Mouse (Mus musculus): ENCODE results near the gene Tex38. TPM values are rescaled to one million over a fixed set of nuclear protein-coding genes. Genes with fewer than 3 reads are reported as not detected.

Tex38 gene
- polyA plus RNA-seq, 1 experiment, result 0.47 TPM

- WGBS, result 95% methylated on average over 2 of the region's 2 CpGs
- Histone ChIP-seq H3K4me3 (ENCODE audit: insufficient read depth, low read depth, low read length) (no peak overlapping the region), H3K27me3 (replicated peaks; ENCODE audit: control insufficient read depth, insufficient read depth, low read length) (no peaks in the 10 kb centered on the region), H3K27ac (ENCODE audit: insufficient read depth, low read depth, low read length) (no peak overlapping the region), H3K36me3 (ENCODE audit: control insufficient read depth, insufficient read depth, low read length) (peaks cover 3% of the 10 kb centered on the region), H3K4me1 (ENCODE audit: control insufficient read depth, insufficient read depth, low read length) (peaks cover 3% of the 10 kb centered on the region; the same call in 1 of the 2 replicates)
- TF ChIP-seq CTCF (conservative IDR thresholded peaks at IDR 0.05; ENCODE audit: insufficient read depth, insufficient read length, low read depth, low read length) (no peak), POLR2A (IDR thresholded peaks at IDR 0.05; ENCODE audit: low read depth, low read length) (no peak)
- DNase-seq, result no peak
Observed at GRCm38 (mm10) chr4:115777627-115778026, 3.2 kb downstream of the Tex38 start.

- TF ChIP-seq CTCF (conservative IDR thresholded peaks at IDR 0.05; ENCODE audit: insufficient read depth, insufficient read length, low read depth, low read length) (no peak), POLR2A (IDR thresholded peaks at IDR 0.05; ENCODE audit: low read depth, low read length) (no peak)
- H3K4me1 ChIP-seq (ENCODE audit: control insufficient read depth, insufficient read depth, low read length), result peaks cover 2% of the 10 kb centered on the region; the same call in 1 of the 2 replicates
- WGBS, result 88% methylated on average over 6 of the region's 6 CpGs
- DNase-seq, result no peak
- H3K27ac ChIP-seq (ENCODE audit: insufficient read depth, low read depth, low read length), result no peak overlapping the region
- peaks cover 8% of the 10 kb centered on the region for H3K36me3 ChIP-seq (ENCODE audit: control insufficient read depth, insufficient read depth, low read length)
- no peaks in the 10 kb centered on the region for H3K27me3 ChIP-seq (replicated peaks; ENCODE audit: control insufficient read depth, insufficient read depth, low read length)
- H3K4me3 ChIP-seq (ENCODE audit: insufficient read depth, low read depth, low read length), result no peak overlapping the region
Observed at GRCm38 (mm10) chr4:115775056-115775455, 5.8 kb downstream of the Tex38 start.

GRCm38 (mm10) chr4:115767647-115768467 is 13.0 kb downstream of the Tex38 start:
- peak; percentile 35 for DNase-seq
- Histone ChIP-seq H3K27me3 (replicated peaks; ENCODE audit: control insufficient read depth, insufficient read depth, low read length) (no peaks in the 10 kb centered on the region), H3K4me3 (ENCODE audit: insufficient read depth, low read depth, low read length) (no peak overlapping the region), H3K27ac (ENCODE audit: insufficient read depth, low read depth, low read length) (peak overlapping the region; percentile 28; the same call in 1 of the 2 replicates), H3K36me3 (ENCODE audit: control insufficient read depth, insufficient read depth, low read length) (peaks cover 9% of the 10 kb centered on the region; the same call in 1 of the 2 replicates), H3K4me1 (ENCODE audit: control insufficient read depth, insufficient read depth, low read length) (peaks cover 8% of the 10 kb centered on the region)
- no peak for TF ChIP-seq POLR2A (IDR thresholded peaks at IDR 0.05; ENCODE audit: low read depth, low read length)
- no peak for TF ChIP-seq CTCF (conservative IDR thresholded peaks at IDR 0.05; ENCODE audit: insufficient read depth, insufficient read length, low read depth, low read length)
- 34% methylated on average over 11 of the region's 11 CpGs for WGBS

- WGBS, result 74% methylated on average over 11 of the region's 11 CpGs
- H3K4me3 ChIP-seq (ENCODE audit: insufficient read depth, low read depth, low read length), result no peak overlapping the region
- no peaks in the 10 kb centered on the region for H3K27me3 ChIP-seq (replicated peaks; ENCODE audit: control insufficient read depth, insufficient read depth, low read length)
- H3K36me3 ChIP-seq (ENCODE audit: control insufficient read depth, insufficient read depth, low read length), result peaks cover 5% of the 10 kb centered on the region
- no peak for DNase-seq
- TF ChIP-seq POLR2A (IDR thresholded peaks at IDR 0.05; ENCODE audit: low read depth, low read length), result no peak
- no peak for TF ChIP-seq CTCF (conservative IDR thresholded peaks at IDR 0.05; ENCODE audit: insufficient read depth, insufficient read length, low read depth, low read length)
- no peak overlapping the region for H3K27ac ChIP-seq (ENCODE audit: insufficient read depth, low read depth, low read length)
- peaks cover 8% of the 10 kb centered on the region for H3K4me1 ChIP-seq (ENCODE audit: control insufficient read depth, insufficient read depth, low read length)
Observed at GRCm38 (mm10) chr4:115764581-115764980, 16.2 kb downstream of the Tex38 start.

- Histone ChIP-seq H3K27ac (ENCODE audit: insufficient read depth, low read depth, low read length) (no peak overlapping the region), H3K4me1 (ENCODE audit: control insufficient read depth, insufficient read depth, low read length) (no peaks in the 10 kb centered on the region), H3K27me3 (replicated peaks; ENCODE audit: control insufficient read depth, insufficient read depth, low read length) (no peaks in the 10 kb centered on the region), H3K4me3 (ENCODE audit: insufficient read depth, low read depth, low read length) (no peak overlapping the region), H3K36me3 (ENCODE audit: control insufficient read depth, insufficient read depth, low read length) (peaks cover 3% of the 10 kb centered on the region)
- peak; percentile 64 for DNase-seq
- 32% methylated on average over 3 of the region's 3 CpGs for WGBS
- TF ChIP-seq CTCF (conservative IDR thresholded peaks at IDR 0.05; ENCODE audit: insufficient read depth, insufficient read length, low read depth, low read length), result no peak
- TF ChIP-seq POLR2A (IDR thresholded peaks at IDR 0.05; ENCODE audit: low read depth, low read length), result no peak
Observed at GRCm38 (mm10) chr4:115761206-115761605, 19.6 kb downstream of the Tex38 start.

GRCm38 (mm10) chr4:115754851-115755250 is 26.0 kb downstream of the Tex38 start:
- TF ChIP-seq POLR2A (IDR thresholded peaks at IDR 0.05; ENCODE audit: low read depth, low read length), result no peak
- TF ChIP-seq CTCF (conservative IDR thresholded peaks at IDR 0.05; ENCODE audit: insufficient read depth, insufficient read length, low read depth, low read length), result no peak
- H3K36me3 ChIP-seq (ENCODE audit: control insufficient read depth, insufficient read depth, low read length), result peaks cover 8% of the 10 kb centered on the region
- H3K27me3 ChIP-seq (replicated peaks; ENCODE audit: control insufficient read depth, insufficient read depth, low read length), result no peaks in the 10 kb centered on the region
- no peak overlapping the region for H3K27ac ChIP-seq (ENCODE audit: insufficient read depth, low read depth, low read length)
- no peak overlapping the region for H3K4me3 ChIP-seq (ENCODE audit: insufficient read depth, low read depth, low read length)
- no peak for DNase-seq
- H3K4me1 ChIP-seq (ENCODE audit: control insufficient read depth, insufficient read depth, low read length), result no peaks in the 10 kb centered on the region
- WGBS, result 96% methylated on average over 1 of the region's 1 CpGs

- Histone ChIP-seq H3K4me1 (ENCODE audit: control insufficient read depth, insufficient read depth, low read length) (no peaks in the 10 kb centered on the region), H3K27me3 (replicated peaks; ENCODE audit: control insufficient read depth, insufficient read depth, low read length) (no peaks in the 10 kb centered on the region), H3K4me3 (ENCODE audit: insufficient read depth, low read depth, low read length) (no peak overlapping the region), H3K36me3 (ENCODE audit: control insufficient read depth, insufficient read depth, low read length) (peaks cover 7% of the 10 kb centered on the region), H3K27ac (ENCODE audit: insufficient read depth, low read depth, low read length) (no peak overlapping the region)
- no peak for DNase-seq
- 92% methylated on average over 3 of the region's 3 CpGs for whole genome bisulfite sequencing
- TF ChIP-seq CTCF (conservative IDR thresholded peaks at IDR 0.05; ENCODE audit: insufficient read depth, insufficient read length, low read depth, low read length) (no peak), POLR2A (IDR thresholded peaks at IDR 0.05; ENCODE audit: low read depth, low read length) (no peak)
Observed at GRCm38 (mm10) chr4:115754101-115754500, 26.7 kb downstream of the Tex38 start.
